Mouse (Mus musculus) forebrain, postnatal 0 days (tissue): ENCODE results near the gene Hs3st6. TPM values are rescaled to one million over a fixed set of nuclear protein-coding genes. Genes with fewer than 3 reads are reported as not detected.

Experiments used
- ATAC-seq: fragments of 200-750 bp; cut with Nextera tagmentation; 2 replicates; pipeline ENCODE4 v1.8.0; 2017; ENCODE audit warnings: mild to moderate bottlenecking, moderate library complexity
- DNase-seq: peaks from one replicate; pipeline ENCODE4 v3.0.0-alpha.2; 2015
- H3K27ac ChIP-seq: fragments of 300-500 bp; sonication (generic); 2 replicates; pipeline ENCODE4 v1.5.1; 2014; ENCODE audit warnings: low read depth, mild to moderate bottlenecking, antibody characterized with exemption, low read length, moderate library complexity, mixed read lengths
- H3K27me3 ChIP-seq: fragments of 300-500 bp; sonication (generic); 2 replicates; pipeline ENCODE4 v1.6.1; 2014; ENCODE audit warnings: mild to moderate bottlenecking, low read length, mixed read lengths; ENCODE audit not compliant: insufficient read depth
- H3K36me3 ChIP-seq: fragments of 300-500 bp; sonication (generic); 2 replicates; pipeline ENCODE4 v1.6.1; 2014; ENCODE audit warnings: mild to moderate bottlenecking, moderate library complexity; ENCODE audit not compliant: insufficient read depth
- H3K4me1 ChIP-seq: fragments of 300-500 bp; sonication (generic); 2 replicates; pipeline ENCODE4 v1.6.1; 2014; ENCODE audit warnings: antibody characterized with exemption; ENCODE audit not compliant: insufficient read depth
- H3K4me2 ChIP-seq: fragments of 300-500 bp; sonication (generic); 2 replicates; pipeline ENCODE4 v1.6.1; 2014; ENCODE audit warnings: low read depth, mild to moderate bottlenecking, moderate library complexity
- H3K4me3 ChIP-seq: fragments of 300-500 bp; sonication (generic); 2 replicates; pipeline ENCODE4 v1.5.1; 2014; ENCODE audit warnings: low read depth, low read length, mixed read lengths
- H3K9ac ChIP-seq: fragments of 300-500 bp; sonication (generic); 2 replicates; pipeline ENCODE4 v1.6.1; 2014; ENCODE audit warnings: mild to moderate bottlenecking
- H3K9me3 ChIP-seq: fragments of 300-500 bp; sonication (generic); 2 replicates; pipeline ENCODE4 v1.6.1; 2016; ENCODE audit warnings: low read length
- CTCF ChIP-seq: sonication (generic); IDR thresholded peaks from 2 replicates; pipeline ENCODE4 v1.5.1; 2016; ENCODE audit warnings: antibody characterized with exemption, control low read depth, low read depth
- WGBS: fragments of 180-500 bp; shearing (Covaris S2); extraction: QIAGEN DNeasy Blood & Tissue Kit; methylation state at CpG from one replicate; pipeline ENCODE4 v1.1.7; 2014; 5-methylcytosine and 5-hydroxymethylcytosine counted together
- polyA plus RNA-seq: library from polyadenylated mRNA; unstranded; fragments of >200 nt; fragmentation: Nextera tagmentation; extraction: Ambion mirVana; gene quantifications from 2 replicates; pipeline ENCODE4 v1.2.1, GENCODE M21; 2015
- total RNA-seq: library from RNA; depleted of rRNA; stranded (reverse); fragments of >200 nt; gene quantifications from 2 replicates; pipeline ENCODE4 v1.2.3, GENCODE M21; 2014; rRNA removed

Hs3st6 gene
- total and polyA plus RNA-seq, 2 experiments from 2014 or later: 0.45 to 0.57 TPM

DNA sequence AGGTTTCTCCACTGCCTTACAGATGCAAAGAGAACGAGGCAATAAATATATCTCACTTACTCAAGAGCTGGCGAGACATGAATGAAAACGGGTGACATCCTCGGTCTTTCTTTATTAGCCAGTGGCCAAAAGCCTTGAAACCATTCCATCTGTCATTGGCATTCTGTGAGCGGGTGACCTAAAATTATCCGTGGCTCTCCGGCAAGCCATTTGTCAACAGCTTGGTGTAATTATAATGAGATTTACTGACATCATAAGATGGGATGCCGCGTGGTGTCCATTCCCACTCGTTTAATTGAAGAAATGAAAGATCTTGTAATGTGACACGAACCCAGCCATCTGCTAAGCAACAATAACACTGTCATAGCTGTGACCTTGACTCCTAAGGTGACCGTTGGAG, 42.0 kb downstream of the Hs3st6 start:
- TF ChIP-seq CTCF: no peak
- Histone ChIP-seq H3K4me3 (no peak overlapping the region), H3K36me3 (no peaks in the 10 kb centered on the region), H3K9ac (no peak overlapping the region), H3K27me3 (0 out of 2 replicates have a peak, but pooled peaks cover 3% of the 10 kb centered on the region), H3K4me2 (no peak overlapping the region), H3K27ac (no peak overlapping the region), H3K9me3 (no peaks in the 10 kb centered on the region), H3K4me1 (no peaks in the 10 kb centered on the region)
- ATAC-seq (no peak), DNase-seq (no peak)
- 67% methylated on average over 12 of the region's 12 CpGs for WGBS

DNA sequence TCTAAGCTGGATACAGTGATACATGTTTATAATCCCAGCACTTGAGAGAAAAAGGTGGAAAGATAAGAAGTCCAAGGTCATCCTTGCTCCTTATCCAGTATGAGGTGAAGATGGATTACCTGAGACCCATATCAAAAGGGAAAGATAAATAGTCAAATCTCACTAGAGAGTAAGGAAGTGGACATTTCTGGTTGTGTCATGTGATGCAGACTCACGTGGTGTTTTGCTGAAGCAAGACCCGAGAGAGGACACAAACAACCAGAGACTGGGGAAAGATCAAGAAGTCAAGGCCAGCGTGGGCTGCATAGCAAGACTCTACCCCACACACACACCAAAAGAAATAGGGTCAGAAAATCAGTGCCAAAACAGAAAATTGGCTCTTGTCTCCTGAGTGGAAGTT, 44.2 kb downstream of the Hs3st6 start:
- 0 out of 2 replicates have a peak, but pooled peaks cover 4% of the 10 kb centered on the region for H3K27me3 ChIP-seq
- no peaks in the 10 kb centered on the region for H3K9me3 ChIP-seq
- H3K4me2 ChIP-seq: no peak overlapping the region
- H3K4me1 ChIP-seq: no peaks in the 10 kb centered on the region
- ATAC-seq (no peak), DNase-seq (no peak)
- no peaks in the 10 kb centered on the region for H3K36me3 ChIP-seq
- H3K27ac ChIP-seq: no peak overlapping the region
- WGBS: 75% methylated on average over 3 of the region's 3 CpGs
- H3K4me3 ChIP-seq: no peak overlapping the region
- no peak overlapping the region for H3K9ac ChIP-seq
- TF ChIP-seq CTCF: no peak

DNA sequence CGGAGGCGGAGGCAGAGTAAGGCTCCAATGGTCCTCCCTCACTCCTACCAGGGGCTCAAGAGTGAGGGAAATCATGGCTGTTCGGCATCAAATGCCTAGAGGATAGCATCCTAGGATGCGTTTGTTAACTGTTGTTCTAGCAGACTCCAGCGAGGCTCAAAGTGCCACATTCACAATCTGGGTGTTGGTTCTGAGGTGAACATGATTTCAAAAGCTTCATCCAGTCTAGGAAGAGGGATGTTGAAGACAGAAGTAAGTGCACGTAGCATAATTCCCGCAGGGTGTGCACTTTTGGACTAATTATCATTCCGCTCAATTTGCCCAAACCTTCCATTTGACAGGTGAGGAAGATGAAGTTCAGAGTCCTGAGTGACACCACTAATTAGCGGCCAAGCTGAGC, 45.4 kb downstream of the Hs3st6 start:
- Histone ChIP-seq H3K9ac (no peak overlapping the region), H3K27ac (no peak overlapping the region), H3K4me2 (no peak overlapping the region), H3K36me3 (no peaks in the 10 kb centered on the region), H3K4me1 (no peaks in the 10 kb centered on the region), H3K27me3 (0 out of 2 replicates have a peak, but pooled peaks cover 4% of the 10 kb centered on the region), H3K4me3 (no peak overlapping the region), H3K9me3 (no peaks in the 10 kb centered on the region)
- WGBS: 60% methylated on average over 9 of the region's 9 CpGs
- DNase-seq: no peak
- no peak for ATAC-seq
- TF ChIP-seq CTCF: no peak

- H3K4me1 ChIP-seq: 0 out of 2 replicates have a peak, but pooled peaks cover 4% of the 10 kb centered on the region
- H3K36me3 ChIP-seq: no peaks in the 10 kb centered on the region
- H3K4me3 ChIP-seq: no peak overlapping the region
- no peak for TF ChIP-seq CTCF
- no peak for ATAC-seq
- no peak overlapping the region for H3K9ac ChIP-seq
- no peak overlapping the region for H3K4me2 ChIP-seq
- H3K9me3 ChIP-seq: no peaks in the 10 kb centered on the region
- WGBS: 93% methylated on average over 4 of the region's 4 CpGs
- DNase-seq: no peak
- H3K27ac ChIP-seq: no peak overlapping the region
- peaks cover 5% of the 10 kb centered on the region for H3K27me3 ChIP-seq
Measured at GRCm38 (mm10) chr17:24799476-24799875, 46.7 kb downstream of the Hs3st6 start.

DNA sequence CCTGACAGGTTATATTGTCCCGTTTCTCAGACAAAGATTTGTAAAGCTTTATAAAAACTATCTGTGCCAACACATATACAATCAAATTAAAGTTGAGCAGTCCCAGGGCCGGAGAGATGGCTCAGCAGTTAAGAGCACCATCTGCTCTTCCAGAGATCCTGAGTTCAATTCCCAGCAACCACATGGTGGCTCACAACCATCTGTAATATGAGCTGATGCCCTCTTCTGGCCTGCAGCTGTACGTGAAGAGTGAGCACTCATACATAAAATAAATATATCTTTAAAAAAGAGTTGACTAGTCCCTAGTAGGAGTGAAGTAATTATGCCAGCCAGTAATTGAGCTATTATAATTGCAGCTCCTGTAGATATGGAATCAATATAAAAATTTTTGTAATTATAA, 47.7 kb downstream of the Hs3st6 start:
- peaks cover 8% of the 10 kb centered on the region for H3K27me3 ChIP-seq
- no peak overlapping the region for H3K4me2 ChIP-seq
- 0 out of 2 replicates have a peak, but pooled peaks cover 4% of the 10 kb centered on the region for H3K4me1 ChIP-seq
- H3K27ac ChIP-seq: no peak overlapping the region
- 51% methylated on average over 3 of the region's 3 CpGs for WGBS
- H3K36me3 ChIP-seq: no peaks in the 10 kb centered on the region
- no peak for TF ChIP-seq CTCF
- no peaks in the 10 kb centered on the region for H3K9me3 ChIP-seq
- ATAC-seq: no peak
- H3K9ac ChIP-seq: no peak overlapping the region
- no peak overlapping the region for H3K4me3 ChIP-seq
- no peak for DNase-seq

DNA sequence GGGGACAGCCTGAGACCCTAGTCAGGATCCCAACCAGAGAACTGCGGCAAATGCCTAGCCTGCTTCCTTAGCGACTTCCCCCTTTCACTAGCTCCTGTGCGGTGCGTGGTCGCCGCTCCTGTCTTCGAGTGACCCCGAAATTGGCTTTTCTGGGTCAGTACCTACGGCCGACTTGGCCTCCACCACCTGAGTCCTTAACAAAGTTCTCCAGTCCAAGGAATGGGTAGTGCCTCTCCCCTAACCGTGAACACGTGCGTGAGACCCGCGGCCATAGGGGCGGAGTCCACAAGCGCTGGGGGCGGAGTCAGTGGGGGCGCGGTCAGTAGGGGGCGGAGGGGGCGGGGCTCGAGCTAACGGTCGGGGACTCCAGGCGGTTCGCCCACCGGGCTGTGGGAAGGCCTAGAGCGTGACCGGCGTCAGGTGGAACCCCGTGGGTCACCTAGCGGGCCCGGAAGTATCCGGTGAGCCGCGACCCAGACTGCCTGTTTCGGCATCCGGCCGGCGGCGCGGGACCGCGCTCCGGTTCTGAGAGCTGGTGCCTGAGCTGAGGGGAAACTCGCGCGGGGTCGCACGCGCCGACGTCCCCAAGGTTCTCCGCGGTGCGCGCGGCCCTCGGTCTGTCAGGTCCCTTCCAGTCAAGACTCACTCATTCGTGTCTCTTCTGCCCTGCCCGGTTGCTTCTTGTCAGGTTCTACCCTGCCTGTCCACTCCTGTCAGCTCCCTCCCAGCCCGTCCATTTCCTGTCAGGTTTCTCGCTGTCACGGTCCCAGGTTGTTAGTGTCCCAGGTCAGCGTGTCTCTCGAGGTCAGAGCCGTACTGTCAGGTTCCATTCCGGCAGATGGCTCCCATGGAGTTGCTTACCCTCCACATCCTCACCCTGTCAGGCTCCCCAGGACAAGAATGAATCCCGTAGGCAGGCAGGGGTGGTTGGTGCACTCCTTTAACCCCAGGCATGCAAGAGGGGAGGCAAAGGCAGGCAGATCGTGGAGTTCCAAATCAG, 51.5 kb downstream of the Hs3st6 start, which contains the start of gene Meiob:
Meiob (plus strand) TSS at position 338 of the 1,000 bp plus-strand sequence.
- 0 out of 2 replicates have a peak, but pooled peaks cover 4% of the 10 kb centered on the region for H3K4me1 ChIP-seq
- DNase-seq: peak; percentile 39
- H3K4me2 ChIP-seq: peak within 1 kb of the TSS; percentile 84
- H3K27me3 ChIP-seq: peaks cover 16% of the 10 kb centered on the region
- H3K9me3 ChIP-seq: no peaks in the 10 kb centered on the region
- peak; percentile 47 for ATAC-seq
- peak within 1 kb of the TSS; percentile 40 for H3K9ac ChIP-seq
- WGBS: under 1% methylated on average over 71 of the region's 71 CpGs
- H3K36me3 ChIP-seq: no peaks in the 10 kb centered on the region
- no peak for TF ChIP-seq CTCF
- H3K4me3 ChIP-seq: peak within 1 kb of the TSS; percentile 57
- H3K27ac ChIP-seq: no peak within 1 kb of the TSS

Other genes starting within 250 kb of the Hs3st6 start
- 145 and 168 TPM in 2 replicates for gene Traf7, start 225.1 kb upstream of the Hs3st6 start, total RNA-seq
- 81.4 and 82.0 TPM in 2 replicates for gene Traf7, start 225.1 kb upstream of the Hs3st6 start, polyA plus RNA-seq
- 5.0 and 7.1 TPM in 2 replicates for gene Rab26, start 218.8 kb upstream of the Hs3st6 start, total RNA-seq
- 10.1 and 12.4 TPM in 2 replicates for gene Rab26, start 218.8 kb upstream of the Hs3st6 start, polyA plus RNA-seq
- 48.9 and 58.8 TPM in 2 replicates for gene Pkd1, start 203.2 kb upstream of the Hs3st6 start, total RNA-seq
- gene Pkd1, start 203.2 kb upstream of the Hs3st6 start, polyA plus RNA-seq: 4.9 and 8.9 TPM in 2 replicates
- 81.2 and 92.6 TPM in 2 replicates for gene Tsc2, start 120.4 kb upstream of the Hs3st6 start, total RNA-seq
- 44.2 and 56.2 TPM in 2 replicates for gene Tsc2, start 120.4 kb upstream of the Hs3st6 start, polyA plus RNA-seq
- 10.1 and 10.2 TPM in 2 replicates for gene Nthl1, start 120.3 kb upstream of the Hs3st6 start, total RNA-seq
- gene Nthl1, start 120.3 kb upstream of the Hs3st6 start, polyA plus RNA-seq: 8.6 and 9.8 TPM in 2 replicates
- gene Slc9a3r2, start 102.7 kb upstream of the Hs3st6 start, total RNA-seq: 43.5 and 54.5 TPM in 2 replicates
- gene Slc9a3r2, start 102.7 kb upstream of the Hs3st6 start, polyA plus RNA-seq: 42.0 and 48.3 TPM in 2 replicates
- gene Npw, start 94.5 kb upstream of the Hs3st6 start, total RNA-seq: not detected in 2 replicates
- 0.64 and 0.96 TPM in 2 replicates for gene Npw, start 94.5 kb upstream of the Hs3st6 start, polyA plus RNA-seq
- gene Zfp598, start 83.3 kb upstream of the Hs3st6 start, total RNA-seq: 31.2 and 41.5 TPM in 2 replicates
- gene Zfp598, start 83.3 kb upstream of the Hs3st6 start, polyA plus RNA-seq: 14.6 and 15.0 TPM in 2 replicates
- gene Syngr3, start 63.0 kb upstream of the Hs3st6 start, total RNA-seq: 218 and 221 TPM in 2 replicates
- 255 and 290 TPM in 2 replicates for gene Syngr3, start 63.0 kb upstream of the Hs3st6 start, polyA plus RNA-seq
- gene Gfer, start 56.8 kb upstream of the Hs3st6 start, total RNA-seq: 34.5 and 34.7 TPM in 2 replicates
- 35.4 and 38.0 TPM in 2 replicates for gene Gfer, start 56.8 kb upstream of the Hs3st6 start, polyA plus RNA-seq
- 3.8 and 4.5 TPM in 2 replicates for gene Noxo1, start 56.8 kb upstream of the Hs3st6 start, total RNA-seq
- 1.4 and 2.5 TPM in 2 replicates for gene Noxo1, start 56.8 kb upstream of the Hs3st6 start, polyA plus RNA-seq
- gene Tbl3, start 45.3 kb upstream of the Hs3st6 start, total RNA-seq: 39.0 and 59.2 TPM in 2 replicates
- gene Tbl3, start 45.3 kb upstream of the Hs3st6 start, polyA plus RNA-seq: 45.7 and 48.0 TPM in 2 replicates
- gene Rnf151, start 34.9 kb upstream of the Hs3st6 start, total RNA-seq: 0.69 TPM in 1 of 2 replicates, not detected in the other
- not detected in 2 replicates for gene Rnf151, start 34.9 kb upstream of the Hs3st6 start, polyA plus RNA-seq
- 2,317 and 3,198 TPM in 2 replicates for gene Rps2, start 34.9 kb upstream of the Hs3st6 start, total RNA-seq
- gene Rps2, start 34.9 kb upstream of the Hs3st6 start, polyA plus RNA-seq: 884 and 936 TPM in 2 replicates
- gene Ndufb10, start 28.5 kb upstream of the Hs3st6 start, total RNA-seq: 151 and 199 TPM in 2 replicates
- 312 and 351 TPM in 2 replicates for gene Ndufb10, start 28.5 kb upstream of the Hs3st6 start, polyA plus RNA-seq
- not detected in 2 replicates for gene Rpl3l, start 25.2 kb upstream of the Hs3st6 start, total RNA-seq
- gene Rpl3l, start 25.2 kb upstream of the Hs3st6 start, polyA plus RNA-seq: 0.34 TPM in 1 of 2 replicates, not detected in the other
- 19.3 and 27.4 TPM in 2 replicates for gene Msrb1, start 16.3 kb upstream of the Hs3st6 start, total RNA-seq
- 28.4 and 28.6 TPM in 2 replicates for gene Msrb1, start 16.3 kb upstream of the Hs3st6 start, polyA plus RNA-seq
- not detected in 2 replicates for gene Meiob, start 51.3 kb downstream of the Hs3st6 start, total RNA-seq
- 0.08 and 0.15 TPM in 2 replicates for gene Meiob, start 51.3 kb downstream of the Hs3st6 start, polyA plus RNA-seq
- 62.0 and 62.8 TPM in 2 replicates for gene Hagh, start 87.2 kb downstream of the Hs3st6 start, total RNA-seq
- gene Hagh, start 87.2 kb downstream of the Hs3st6 start, polyA plus RNA-seq: 61.6 and 66.6 TPM in 2 replicates
- gene Fahd1, start 97.4 kb downstream of the Hs3st6 start, total RNA-seq: 15.1 and 16.6 TPM in 2 replicates
- 13.5 and 15.6 TPM in 2 replicates for gene Fahd1, start 97.4 kb downstream of the Hs3st6 start, polyA plus RNA-seq
- gene Igfals, start 113.0 kb downstream of the Hs3st6 start, total RNA-seq: 0.48 TPM in 1 of 2 replicates, not detected in the other
- 0.18 TPM in 1 of 2 replicates, not detected in the other for gene Igfals, start 113.0 kb downstream of the Hs3st6 start, polyA plus RNA-seq
- 40.5 and 50.6 TPM in 2 replicates for gene Nubp2, start 133.4 kb downstream of the Hs3st6 start, total RNA-seq
- gene Nubp2, start 133.4 kb downstream of the Hs3st6 start, polyA plus RNA-seq: 67.3 and 80.1 TPM in 2 replicates
- gene Spsb3, start 133.7 kb downstream of the Hs3st6 start, total RNA-seq: 75.7 and 91.0 TPM in 2 replicates
- gene Spsb3, start 133.7 kb downstream of the Hs3st6 start, polyA plus RNA-seq: 89.8 and 97.8 TPM in 2 replicates
- 35.6 and 36.6 TPM in 2 replicates for gene Eme2, start 142.1 kb downstream of the Hs3st6 start, total RNA-seq
- gene Eme2, start 142.1 kb downstream of the Hs3st6 start, polyA plus RNA-seq: 14.7 and 17.9 TPM in 2 replicates
- 39.5 and 45.5 TPM in 2 replicates for gene Mrps34, start 142.1 kb downstream of the Hs3st6 start, total RNA-seq
- gene Mrps34, start 142.1 kb downstream of the Hs3st6 start, polyA plus RNA-seq: 128 and 138 TPM in 2 replicates
- gene Nme3, start 143.5 kb downstream of the Hs3st6 start, total RNA-seq: 60.1 and 75.7 TPM in 2 replicates
- gene Nme3, start 143.5 kb downstream of the Hs3st6 start, polyA plus RNA-seq: 74.7 and 81.0 TPM in 2 replicates
- gene Mapk8ip3, start 184.0 kb downstream of the Hs3st6 start, total RNA-seq: 128 and 151 TPM in 2 replicates
- gene Mapk8ip3, start 184.0 kb downstream of the Hs3st6 start, polyA plus RNA-seq: 50.3 and 65.1 TPM in 2 replicates
- 52.3 and 64.7 TPM in 2 replicates for gene Jpt2, start 207.7 kb downstream of the Hs3st6 start, total RNA-seq
- 46.2 and 58.4 TPM in 2 replicates for gene Jpt2, start 207.7 kb downstream of the Hs3st6 start, polyA plus RNA-seq